Mouse (Mus musculus): ENCODE measurements around the gene Rabggta. TPM values are rescaled to one million over a fixed set of nuclear protein-coding genes. Genes with fewer than 3 reads are reported as not detected.
A peak's percentile ranks its signal among the peaks of the same experiment; 100 is the strongest.

Gene Rabggta
- total RNA-seq (2012; rRNA removed) = 34.0 and 95.5 TPM in 2 replicates

- H3K27ac ChIP-seq (ENCODE audit: insufficient read depth, low read depth, low read length, poor library complexity, severe bottlenecking) = peak within 1 kb of the TSS; percentile 78
Observed at GRCm38 (mm10) chr14:55721700-55722437, at the start of gene Rabggta. TSS of gene Rabggta (minus strand) at chr14:55722263.

GRCm38 (mm10) chr14:55769087-55769703 is 47.1 kb upstream of the Rabggta start:
- Histone ChIP-seq H3K9me3 (ENCODE audit: control insufficient read depth, insufficient read depth, low read depth, low read length) (no peaks in the 10 kb centered on the region), H3K36me3 (ENCODE audit: control insufficient read depth, insufficient read depth, low read length, poor library complexity, severe bottlenecking) (no peaks in the 10 kb centered on the region), H3K4me3 (ENCODE audit: insufficient read depth in 1 of 2, low read depth in 1 of 2, low read length in 2 of 2, poor library complexity in 1 of 2, severe bottlenecking in 1 of 2) (no peak overlapping the region), H3K27ac (ENCODE audit: insufficient read depth, low read depth, low read length, poor library complexity, severe bottlenecking) (no peak overlapping the region), H3K9ac (ENCODE audit: insufficient read depth, low read depth, low read length, poor library complexity, severe bottlenecking) (no peak overlapping the region), H3K4me1 (ENCODE audit: control insufficient read depth in 2 of 2, insufficient read depth in 2 of 2, low read length in 2 of 2, poor library complexity in 1 of 2) (peaks cover 0 to 3% of the 10 kb centered on the region in 2 experiments; a peak in 1 of 4 replicates)
- no peak for DNase-seq (ENCODE audit: low read depth, low spot score)
- in situ Hi-C loops (cut with MboI; ENCODE audit: low sequenced_read_pairs in 2 of 2, unreplicated experiment in 2 of 2) = no loop called here
- TF ChIP-seq ZC3H11A (IDR thresholded peaks at IDR 0.05; ENCODE audit: borderline replicate concordance, low read depth, low read length) (no peak), ZNF384 (IDR thresholded peaks at IDR 0.05; ENCODE audit: low read depth, low read length) (no peak), MAFK (IDR thresholded peaks at IDR 0.05; ENCODE audit: insufficient read depth, low read depth, low read length) (no peak), CHD2 (IDR thresholded peaks at IDR 0.05; ENCODE audit: low read depth, low read length) (no peak), HCFC1 (IDR thresholded peaks at IDR 0.05; ENCODE audit: borderline replicate concordance, insufficient read depth, low read length) (no peak)

More at GRCm38 (mm10) chr14:55721700-55722437, at the start of gene Rabggta:
- Histone ChIP-seq H3K9me3 (ENCODE audit: control insufficient read depth, insufficient read depth, low read depth, low read length) (no peaks in the 10 kb centered on the region), H3K4me1 (ENCODE audit: control insufficient read depth in 2 of 2, insufficient read depth in 2 of 2, low read length in 2 of 2, poor library complexity in 1 of 2) (peaks cover 6 to 27% of the 10 kb centered on the region in 2 experiments; a peak in 3 of 4 replicates), H3K9ac (ENCODE audit: insufficient read depth, low read depth, low read length, poor library complexity, severe bottlenecking) (peak within 1 kb of the TSS; percentile 77), H3K4me3 (ENCODE audit: insufficient read depth in 1 of 2, low read depth in 1 of 2, low read length in 2 of 2, poor library complexity in 1 of 2, severe bottlenecking in 1 of 2) (peak within 1 kb of the TSS; percentile 76 to 90), H3K36me3 (ENCODE audit: control insufficient read depth, insufficient read depth, low read length, poor library complexity, severe bottlenecking) (peaks cover 26% of the 10 kb centered on the region)
- in situ Hi-C loops (cut with MboI; ENCODE audit: low sequenced_read_pairs in 2 of 2, unreplicated experiment in 2 of 2) = no loop called here
- peak; percentile 95 for DNase-seq (ENCODE audit: low read depth, low spot score)
- TF ChIP-seq HCFC1 (IDR thresholded peaks at IDR 0.05; ENCODE audit: borderline replicate concordance, insufficient read depth, low read length) (peak; percentile 80), ZNF384 (IDR thresholded peaks at IDR 0.05; ENCODE audit: low read depth, low read length) (no peak)

- H3K4me3 ChIP-seq (ENCODE audit: insufficient read depth in 1 of 2, low read depth in 1 of 2, low read length in 2 of 2, poor library complexity in 1 of 2, severe bottlenecking in 1 of 2) = no peak overlapping the region
- H3K9me3 ChIP-seq (ENCODE audit: control insufficient read depth, insufficient read depth, low read depth, low read length) = no peaks in the 10 kb centered on the region
- H3K4me1 ChIP-seq (ENCODE audit: control insufficient read depth in 2 of 2, insufficient read depth in 2 of 2, low read length in 2 of 2, poor library complexity in 1 of 2) = peaks cover 0 to 3% of the 10 kb centered on the region in 2 experiments; a peak in 1 of 4 replicates
- no peak for DNase-seq (ENCODE audit: low read depth, low spot score)
- H3K36me3 ChIP-seq (ENCODE audit: control insufficient read depth, insufficient read depth, low read length, poor library complexity, severe bottlenecking) = no peaks in the 10 kb centered on the region
- no peak for TF ChIP-seq CHD2 (IDR thresholded peaks at IDR 0.05; ENCODE audit: low read depth, low read length)
- TF ChIP-seq ZC3H11A (IDR thresholded peaks at IDR 0.05; ENCODE audit: borderline replicate concordance, low read depth, low read length) = no peak
- no peak for TF ChIP-seq HCFC1 (IDR thresholded peaks at IDR 0.05; ENCODE audit: borderline replicate concordance, insufficient read depth, low read length)
- no peak for TF ChIP-seq ZNF384 (IDR thresholded peaks at IDR 0.05; ENCODE audit: low read depth, low read length)
- TF ChIP-seq MAFK (IDR thresholded peaks at IDR 0.05; ENCODE audit: insufficient read depth, low read depth, low read length) = no peak
- no peak overlapping the region for H3K9ac ChIP-seq (ENCODE audit: insufficient read depth, low read depth, low read length, poor library complexity, severe bottlenecking)
- in situ Hi-C loops (cut with MboI; ENCODE audit: low sequenced_read_pairs in 2 of 2, unreplicated experiment in 2 of 2) = no loop called here
- no peak overlapping the region for H3K27ac ChIP-seq (ENCODE audit: insufficient read depth, low read depth, low read length, poor library complexity, severe bottlenecking)
Observed at GRCm38 (mm10) chr14:55768555-55768954, 46.5 kb upstream of the Rabggta start.

GRCm38 (mm10) chr14:55767519-55768414 is 45.7 kb upstream of the Rabggta start:
- Histone ChIP-seq H3K36me3 (ENCODE audit: control insufficient read depth, insufficient read depth, low read length, poor library complexity, severe bottlenecking) (no peaks in the 10 kb centered on the region), H3K4me1 (ENCODE audit: control insufficient read depth in 2 of 2, insufficient read depth in 2 of 2, low read length in 2 of 2, poor library complexity in 1 of 2) (peaks cover 0 to 3% of the 10 kb centered on the region in 2 experiments; a peak in 1 of 4 replicates), H3K4me3 (ENCODE audit: insufficient read depth in 1 of 2, low read depth in 1 of 2, low read length in 2 of 2, poor library complexity in 1 of 2, severe bottlenecking in 1 of 2) (peak overlapping the region; percentile 31 to 52; a peak in 3 of 4 replicates), H3K27ac (ENCODE audit: insufficient read depth, low read depth, low read length, poor library complexity, severe bottlenecking) (no peak overlapping the region), H3K9ac (ENCODE audit: insufficient read depth, low read depth, low read length, poor library complexity, severe bottlenecking) (peak overlapping the region; percentile 17; the same call in 1 of the 2 replicates), H3K9me3 (ENCODE audit: control insufficient read depth, insufficient read depth, low read depth, low read length) (no peaks in the 10 kb centered on the region)
- in situ Hi-C loops (cut with MboI; ENCODE audit: low sequenced_read_pairs in 2 of 2, unreplicated experiment in 2 of 2) = no loop called here
- TF ChIP-seq CHD2 (IDR thresholded peaks at IDR 0.05; ENCODE audit: low read depth, low read length) = no peak
- TF ChIP-seq HCFC1 (IDR thresholded peaks at IDR 0.05; ENCODE audit: borderline replicate concordance, insufficient read depth, low read length) = no peak
- TF ChIP-seq ZNF384 (IDR thresholded peaks at IDR 0.05; ENCODE audit: low read depth, low read length) = no peak
- no peak for TF ChIP-seq MAFK (IDR thresholded peaks at IDR 0.05; ENCODE audit: insufficient read depth, low read depth, low read length)
- DNase-seq (ENCODE audit: low read depth, low spot score) = no peak

Data from ES-E14 (cell line).